Mouse (Mus musculus): ENCODE data around the gene Pex26. TPM values are rescaled to one million over a fixed set of nuclear protein-coding genes. Genes with fewer than 3 reads are reported as not detected.

Pex26 gene
- polyA plus RNA-seq, 1 experiment = 0.23 TPM

GRCm38 (mm10) chr6:121156030-121156429 is 27.4 kb upstream of the Pex26 start:
- Histone ChIP-seq H3K36me3 (ENCODE audit: control insufficient read depth) (no peaks in the 10 kb centered on the region), H3K4me1 (ENCODE audit: control insufficient read depth) (peaks cover 3% of the 10 kb centered on the region), H3K9me3 (ENCODE audit: control insufficient read depth, low read length) (no peaks in the 10 kb centered on the region), H3K27me3 (ENCODE audit: control insufficient read depth) (peaks cover 5% of the 10 kb centered on the region), H3K4me3 (replicated peaks) (no peak overlapping the region)
- no peak for TF ChIP-seq TAL1 (IDR thresholded peaks at IDR 0.05; ENCODE audit: low read length)
- TF ChIP-seq GATA1 (IDR thresholded peaks at IDR 0.05; ENCODE audit: low read length) = no peak

GRCm38 (mm10) chr6:121159616-121160015 is 23.9 kb upstream of the Pex26 start:
- H3K27me3 ChIP-seq (ENCODE audit: control insufficient read depth) = peaks cover 7% of the 10 kb centered on the region
- peaks cover 3% of the 10 kb centered on the region for H3K4me1 ChIP-seq (ENCODE audit: control insufficient read depth)
- H3K4me3 ChIP-seq (replicated peaks) = no peak overlapping the region

GRCm38 (mm10) chr6:121160126-121160525 is 23.3 kb upstream of the Pex26 start:
- Histone ChIP-seq H3K4me1 (ENCODE audit: control insufficient read depth) (peaks cover 3% of the 10 kb centered on the region), H3K4me3 (replicated peaks) (no peak overlapping the region), H3K36me3 (ENCODE audit: control insufficient read depth) (no peaks in the 10 kb centered on the region), H3K27me3 (ENCODE audit: control insufficient read depth) (peaks cover 7% of the 10 kb centered on the region), H3K9me3 (ENCODE audit: control insufficient read depth, low read length) (no peaks in the 10 kb centered on the region)
- TF ChIP-seq GATA1 (IDR thresholded peaks at IDR 0.05; ENCODE audit: low read length) (no peak), TAL1 (IDR thresholded peaks at IDR 0.05; ENCODE audit: low read length) (no peak)

More at GRCm38 (mm10) chr6:121159616-121160015, 23.9 kb upstream of the Pex26 start:
- TF ChIP-seq TAL1 (IDR thresholded peaks at IDR 0.05; ENCODE audit: low read length) = no peak
- Histone ChIP-seq H3K36me3 (ENCODE audit: control insufficient read depth) (no peaks in the 10 kb centered on the region), H3K9me3 (ENCODE audit: control insufficient read depth, low read length) (no peaks in the 10 kb centered on the region)

- peaks cover 3% of the 10 kb centered on the region for H3K4me1 ChIP-seq (ENCODE audit: control insufficient read depth)
- no peaks in the 10 kb centered on the region for H3K9me3 ChIP-seq (ENCODE audit: control insufficient read depth, low read length)
- no peak overlapping the region for H3K4me3 ChIP-seq (replicated peaks)
- peaks cover 9% of the 10 kb centered on the region; the same call in 1 of the 2 replicates for H3K27me3 ChIP-seq (ENCODE audit: control insufficient read depth)
- H3K36me3 ChIP-seq (ENCODE audit: control insufficient read depth) = no peaks in the 10 kb centered on the region
- no peak for TF ChIP-seq GATA1 (IDR thresholded peaks at IDR 0.05; ENCODE audit: low read length)
- TF ChIP-seq TAL1 (IDR thresholded peaks at IDR 0.05; ENCODE audit: low read length) = no peak
Measured at GRCm38 (mm10) chr6:121162616-121163015, 20.9 kb upstream of the Pex26 start.

- peaks cover 9% of the 10 kb centered on the region; the same call in 1 of the 2 replicates for H3K27me3 ChIP-seq (ENCODE audit: control insufficient read depth)
- TF ChIP-seq GATA1 (IDR thresholded peaks at IDR 0.05; ENCODE audit: low read length) (no peak), TAL1 (IDR thresholded peaks at IDR 0.05; ENCODE audit: low read length) (no peak)
- H3K9me3 ChIP-seq (ENCODE audit: control insufficient read depth, low read length) = no peaks in the 10 kb centered on the region
- H3K4me1 ChIP-seq (ENCODE audit: control insufficient read depth) = no peaks in the 10 kb centered on the region; the same call in 1 of the 2 replicates
- no peaks in the 10 kb centered on the region for H3K36me3 ChIP-seq (ENCODE audit: control insufficient read depth)
- H3K4me3 ChIP-seq (replicated peaks) = no peak overlapping the region
Measured at GRCm38 (mm10) chr6:121166098-121166552, 17.3 kb upstream of the Pex26 start.

- H3K27me3 ChIP-seq (ENCODE audit: control insufficient read depth) = peaks cover 9% of the 10 kb centered on the region; the same call in 1 of the 2 replicates
- TF ChIP-seq TAL1 (IDR thresholded peaks at IDR 0.05; ENCODE audit: low read length) (no peak), GATA1 (IDR thresholded peaks at IDR 0.05; ENCODE audit: low read length) (no peak)
- no peaks in the 10 kb centered on the region for H3K36me3 ChIP-seq (ENCODE audit: control insufficient read depth)
- no peaks in the 10 kb centered on the region for H3K4me1 ChIP-seq (ENCODE audit: control insufficient read depth)
- H3K9me3 ChIP-seq (ENCODE audit: control insufficient read depth, low read length) = no peaks in the 10 kb centered on the region
- no peak overlapping the region for H3K4me3 ChIP-seq (replicated peaks)
Measured at GRCm38 (mm10) chr6:121167381-121167975, 16.0 kb upstream of the Pex26 start.

- no peak for TF ChIP-seq TAL1 (IDR thresholded peaks at IDR 0.05; ENCODE audit: low read length)
- no peak for TF ChIP-seq GATA1 (IDR thresholded peaks at IDR 0.05; ENCODE audit: low read length)
- no peak overlapping the region for H3K4me3 ChIP-seq (replicated peaks)
Measured at GRCm38 (mm10) chr6:121171102-121171501, 12.4 kb upstream of the Pex26 start.

GRCm38 (mm10) chr6:121173471-121173870 is 10.0 kb upstream of the Pex26 start:
- Histone ChIP-seq H3K4me3 (replicated peaks) (no peak overlapping the region), H3K27me3 (ENCODE audit: control insufficient read depth) (peaks cover 6% of the 10 kb centered on the region), H3K9me3 (ENCODE audit: control insufficient read depth, low read length) (no peaks in the 10 kb centered on the region), H3K36me3 (ENCODE audit: control insufficient read depth) (no peaks in the 10 kb centered on the region), H3K4me1 (ENCODE audit: control insufficient read depth) (peaks cover 5% of the 10 kb centered on the region)
- no peak for TF ChIP-seq TAL1 (IDR thresholded peaks at IDR 0.05; ENCODE audit: low read length)
- TF ChIP-seq GATA1 (IDR thresholded peaks at IDR 0.05; ENCODE audit: low read length) = no peak

More at GRCm38 (mm10) chr6:121171102-121171501, 12.4 kb upstream of the Pex26 start:
- H3K27me3 ChIP-seq (ENCODE audit: control insufficient read depth) = peaks cover 9% of the 10 kb centered on the region
- no peaks in the 10 kb centered on the region; the same call in 1 of the 2 replicates for H3K4me1 ChIP-seq (ENCODE audit: control insufficient read depth)
- no peaks in the 10 kb centered on the region for H3K9me3 ChIP-seq (ENCODE audit: control insufficient read depth, low read length)
- no peaks in the 10 kb centered on the region for H3K36me3 ChIP-seq (ENCODE audit: control insufficient read depth)

GRCm38 (mm10) chr6:121174761-121175160 is 8.7 kb upstream of the Pex26 start:
- peaks cover 5% of the 10 kb centered on the region for H3K4me1 ChIP-seq (ENCODE audit: control insufficient read depth)
- H3K36me3 ChIP-seq (ENCODE audit: control insufficient read depth) = no peaks in the 10 kb centered on the region
- no peaks in the 10 kb centered on the region for H3K9me3 ChIP-seq (ENCODE audit: control insufficient read depth, low read length)
- no peak overlapping the region for H3K4me3 ChIP-seq (replicated peaks)
- H3K27me3 ChIP-seq (ENCODE audit: control insufficient read depth) = peaks cover 6% of the 10 kb centered on the region
- TF ChIP-seq TAL1 (IDR thresholded peaks at IDR 0.05; ENCODE audit: low read length) (no peak), GATA1 (IDR thresholded peaks at IDR 0.05; ENCODE audit: low read length) (no peak)

Data from erythroblast, embryonic 14.5 days (primary cell).